Mouse (Mus musculus): ENCODE data around the gene S1pr4.

DNA sequence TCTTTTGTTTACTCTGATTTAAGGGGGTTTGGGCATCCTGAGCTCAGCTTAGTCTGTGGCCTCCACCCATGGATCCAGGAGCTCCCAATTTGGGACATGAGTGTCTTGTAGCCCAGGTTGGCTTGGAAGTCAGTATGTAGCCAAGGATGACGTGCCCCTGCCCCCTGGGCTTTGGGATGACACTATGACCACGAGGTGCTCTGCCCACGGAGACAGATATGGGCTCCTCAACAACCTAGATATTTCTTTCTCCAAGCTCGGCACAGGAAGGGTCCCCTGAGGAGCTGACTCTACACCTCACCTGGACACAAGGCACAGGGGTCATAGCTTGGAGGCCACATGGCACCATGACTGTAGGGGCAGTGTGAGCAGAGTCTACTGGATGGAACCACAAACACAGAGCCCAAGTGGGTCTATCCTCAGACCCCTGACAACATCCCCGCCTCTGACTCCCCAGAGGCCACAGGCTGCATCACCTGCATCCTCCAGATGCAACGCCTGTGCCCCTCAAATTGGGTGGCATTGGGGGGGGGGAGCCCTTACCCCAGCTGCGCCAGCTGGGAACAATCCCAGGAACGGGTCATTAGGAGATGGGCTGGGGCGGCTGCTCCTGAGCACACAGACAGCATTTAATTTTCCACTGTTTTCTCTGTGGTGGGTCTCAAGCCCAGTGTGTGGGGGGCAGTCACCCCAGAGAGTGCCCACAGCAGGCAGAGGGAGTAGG is 49.1 kb downstream of the S1pr4 start:
- TF ChIP-seq POLR2A (IDR thresholded peaks at IDR 0.05; ENCODE audit: insufficient read depth, low read depth, low read length), result no peak
- no peak for TF ChIP-seq CTCF (IDR thresholded peaks at IDR 0.05)
